Mouse (Mus musculus): Measurements from ENCODE around the gene Dhx29.
"Not testable (repeated sequence)": the region's sequence is repeated elsewhere in the genome, so short reads cannot be mapped to it uniquely, and the experiment has no call there.

The Dhx29 gene

GRCm38 (mm10) chr13:112985605-112986450 is 58.6 kb downstream of the Dhx29 start:
- in situ Hi-C loops (cut with MboI, MseI), result loop anchor here in 1 of 2 experiments (10.0 kb wide), 1 partner anchor 49 kb away; the partner anchor contains the start of gene Cdc20b

- in situ Hi-C loops (cut with MboI, MseI), result loop anchor here in 1 of 2 experiments (10.0 kb wide), 1 partner anchor 48 kb away; the partner anchor contains the start of gene Cdc20b
Measured at GRCm38 (mm10) chr13:112986451-112986950, 59.2 kb downstream of the Dhx29 start.

GRCm38 (mm10) chr13:112987532-112987943 is 60.3 kb downstream of the Dhx29 start, which contains the start of gene Ccno:
Gene Ccno (plus strand): TSS chr13:112987802.
- in situ Hi-C loops (cut with MboI, MseI), result loop anchor here in 1 of 2 experiments (10.0 kb wide), 1 partner anchor 47 kb away; the partner anchor contains the start of gene Cdc20b

- in situ Hi-C loops (cut with MboI, MseI), result loop anchor here in 1 of 2 experiments (10.0 kb wide), 1 partner anchor 47 kb away; the partner anchor contains the start of gene Cdc20b
Measured at GRCm38 (mm10) chr13:112987991-112988390, 60.7 kb downstream of the Dhx29 start.

GRCm38 (mm10) chr13:112988866-112989265 is 61.6 kb downstream of the Dhx29 start:
- in situ Hi-C loops (cut with MboI, MseI), result loop anchor here in 1 of 2 experiments (10.0 kb wide), 1 partner anchor 46 kb away; the partner anchor contains the start of gene Cdc20b

GRCm38 (mm10) chr13:112989541-112989940 is 62.3 kb downstream of the Dhx29 start:
- in situ Hi-C loops (cut with MboI, MseI), result loop anchor here in 1 of 2 experiments (10.0 kb wide), 1 partner anchor 45 kb away; the partner anchor contains the start of gene Cdc20b

GRCm38 (mm10) chr13:112990346-112990745 is 63.1 kb downstream of the Dhx29 start:
- in situ Hi-C loops (cut with MboI, MseI), result no loop called here

GRCm38 (mm10) chr13:112993531-112994152 is 66.4 kb downstream of the Dhx29 start, which contains the start of gene Mcidas:
Gene Mcidas (plus strand): TSS chr13:112993845.
- in situ Hi-C loops (cut with MboI, MseI), result no loop called here

GRCm38 (mm10) chr13:112994191-112994590 is 66.9 kb downstream of the Dhx29 start:
- in situ Hi-C loops (cut with MboI, MseI), result no loop called here

GRCm38 (mm10) chr13:112996407-112996806 is 69.2 kb downstream of the Dhx29 start:
- in situ Hi-C loops (cut with MboI, MseI), result loop anchor here in 1 of 2 experiments (5.0 kb wide), 1 partner anchor 36 kb away; no protein-coding TSS in a partner anchor

- in situ Hi-C loops (cut with MboI, MseI), result loop anchor here in 1 of 2 experiments (5.0 kb wide), 1 partner anchor 35 kb away; no protein-coding TSS in a partner anchor
Measured at GRCm38 (mm10) chr13:112997369-112997768, 70.1 kb downstream of the Dhx29 start.

GRCm38 (mm10) chr13:112998427-112999201 is 71.4 kb downstream of the Dhx29 start:
- in situ Hi-C loops (cut with MboI, MseI), result loop anchor here in 1 of 2 experiments (5.0 kb wide), 1 partner anchor 34 kb away; no protein-coding TSS in a partner anchor

- in situ Hi-C loops (cut with MboI, MseI), result no loop called here
Measured at GRCm38 (mm10) chr13:113000090-113000489, 72.8 kb downstream of the Dhx29 start.

- in situ Hi-C loops (cut with MboI, MseI), result no loop called here
Measured at GRCm38 (mm10) chr13:113000576-113001318, 73.5 kb downstream of the Dhx29 start.

- in situ Hi-C loops (cut with MboI, MseI), result no loop called here
Measured at GRCm38 (mm10) chr13:113012683-113013082, 85.4 kb downstream of the Dhx29 start.

GRCm38 (mm10) chr13:113013174-113013953 is 86.1 kb downstream of the Dhx29 start:
- in situ Hi-C loops (cut with MboI, MseI), result not testable (repeated sequence)
